Mouse (Mus musculus) heart, postnatal 0 days (tissue): ENCODE measurements at regions not wholly inside any gene's neighbourhood (a gene's known extent, or its start where the extent isn't known, plus 50 kb on each side); places are given as distances from the start of the nearest gene placed in this dataset.

Experiments used
- CTCF ChIP-seq: IDR thresholded peaks from 2 replicates; pipeline ENCODE4 v1.5.1; 2016; ENCODE audit warnings: antibody characterized with exemption, control low read depth, low read depth
- EP300 ChIP-seq: IDR thresholded peaks from 2 replicates; pipeline ENCODE4 v1.6.1; 2016; ENCODE audit warnings: antibody characterized with exemption, low read depth

- TF ChIP-seq CTCF, result no peak
- no peak for TF ChIP-seq EP300
These were observed 308.1 kb downstream of the Dhx15 start for GRCm38 (mm10) chr5:51882173-51882572.
